Mouse (Mus musculus) kidney, adult 2 months (tissue): ENCODE data around the gene Acp1. TPM values are rescaled to one million over a fixed set of nuclear protein-coding genes. Genes with fewer than 3 reads are reported as not detected.

Experiments used
- DNase-seq: peaks from one replicate; pipeline ENCODE4 v3.0.0; 2021
- H3K27ac ChIP-seq: fragments of 200-500 bp; 2 replicates; pipeline ENCODE4 v1.5.1; 2012; ENCODE audit warnings: low read depth, low read length, control low read depth, inconsistent platforms; ENCODE audit not compliant: insufficient read depth
- H3K27me3 ChIP-seq: fragments of 200-500 bp; replicated peaks from 2 replicates; pipeline ENCODE4 v1.6.1; 2012; ENCODE audit warnings: mild to moderate bottlenecking, moderate library complexity, low read length, inconsistent platforms; ENCODE audit not compliant: control insufficient read depth, insufficient read depth
- H3K36me3 ChIP-seq: fragments of 200-500 bp; 2 replicates; pipeline ENCODE4 v1.6.1; 2012; ENCODE audit warnings: mild to moderate bottlenecking, moderate library complexity, low read length, inconsistent platforms; ENCODE audit not compliant: control insufficient read depth, insufficient read depth
- H3K4me1 ChIP-seq: fragments of 200-500 bp; 2 replicates; pipeline ENCODE4 v1.6.1; 2011; ENCODE audit warnings: low read length; ENCODE audit not compliant: control insufficient read depth, insufficient read depth
- H3K4me3 ChIP-seq: fragments of 200-500 bp; 2 replicates; pipeline ENCODE4 v1.5.1; 2011; ENCODE audit warnings: mild to moderate bottlenecking, low read depth, low read length, control low read depth; ENCODE audit not compliant: insufficient read depth
- CTCF ChIP-seq: fragments of 200-500 bp; conservative IDR thresholded peaks from 2 replicates; pipeline ENCODE4 v1.5.1; 2011; ENCODE audit warnings: low read depth, mild to moderate bottlenecking, control low read depth, low read length, moderate library complexity, mixed read lengths; ENCODE audit not compliant: insufficient read depth, insufficient read length
- POLR2A ChIP-seq: fragments of 200-500 bp; IDR thresholded peaks from one replicate; pipeline ENCODE4 v1.6.1; 2011; ENCODE audit warnings: low read depth, low read length, control low read depth
- WGBS: fragments of 180-500 bp; shearing (Covaris S2); methylation state at CpG from one replicate; pipeline ENCODE4 v1.1.7; 2018; 5-methylcytosine and 5-hydroxymethylcytosine counted together
- polyA plus RNA-seq: library from polyadenylated mRNA; depleted of rRNA; stranded (reverse); fragments of >200 nt; gene quantifications from 2 replicates; pipeline ENCODE4 v1.2.3, GENCODE M21; 2012

Acp1 gene
- polyA plus RNA-seq, 1 experiment = 12.2 TPM

DNA sequence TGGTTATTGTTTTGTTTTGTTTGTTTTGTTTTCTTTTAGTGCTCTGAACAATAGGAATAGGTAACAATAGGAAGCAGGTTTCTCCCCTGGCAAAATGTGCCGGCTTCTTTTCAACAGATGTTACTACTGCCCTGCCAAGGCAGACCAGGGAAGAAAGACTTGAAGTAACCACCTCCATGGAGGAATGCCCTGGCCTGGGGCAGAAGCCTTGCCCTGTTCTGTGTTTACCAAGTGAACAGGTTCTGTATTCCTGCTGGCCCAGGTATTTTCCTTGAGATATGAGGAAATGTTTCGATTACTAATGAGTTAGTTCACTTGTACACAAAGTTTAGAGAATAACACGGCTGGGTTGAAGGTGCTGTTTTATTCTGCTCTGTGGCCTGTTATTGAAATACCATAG, 1.5 kb upstream of the Acp1 start:
- 33% methylated on average over 3 of the region's 3 CpGs for WGBS
- Histone ChIP-seq H3K4me1 (peaks cover 10% of the 10 kb centered on the region; the same call in 1 of the 2 replicates), H3K36me3 (no peaks in the 10 kb centered on the region), H3K27ac (peak overlapping the region; percentile 95), H3K4me3 (peak overlapping the region; percentile 44), H3K27me3 (no peaks in the 10 kb centered on the region)
- TF ChIP-seq POLR2A = no peak
- no peak for TF ChIP-seq CTCF
- peak; percentile 52 for DNase-seq

- H3K4me1 ChIP-seq = peaks cover 10% of the 10 kb centered on the region; the same call in 1 of the 2 replicates
- H3K4me3 ChIP-seq = peak overlapping the region; percentile 94
- peak overlapping the region; percentile 95 for H3K27ac ChIP-seq
- H3K27me3 ChIP-seq = no peaks in the 10 kb centered on the region
- DNase-seq = peak; percentile 86
- WGBS = under 1% methylated on average over 19 of the region's 19 CpGs
- H3K36me3 ChIP-seq = no peaks in the 10 kb centered on the region
- TF ChIP-seq CTCF (no peak), POLR2A (peak; percentile 41)
Measured at GRCm38 (mm10) chr12:30912048-30912381, 626 bp upstream of the Acp1 start.

DNA sequence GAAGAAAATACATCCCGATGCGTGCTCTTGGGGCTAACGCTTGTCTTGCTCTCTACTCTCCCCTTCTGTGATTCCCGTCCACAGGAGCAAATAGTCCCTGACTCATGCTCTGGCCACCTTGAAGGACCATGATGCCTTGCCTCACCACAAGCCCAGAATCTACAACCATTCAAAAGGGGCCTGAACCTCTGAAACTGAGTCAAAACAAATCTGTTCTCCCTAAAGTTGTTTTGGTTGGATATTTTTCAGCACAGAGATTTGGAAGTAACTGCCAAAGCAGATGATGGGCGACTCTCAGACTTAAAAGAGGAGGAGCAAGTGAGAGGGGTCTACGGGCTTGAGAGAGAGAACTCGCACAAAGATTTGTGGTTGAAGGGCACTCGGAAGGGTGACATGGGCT, 529 bp downstream of the Acp1 start:
- Histone ChIP-seq H3K27me3 (no peaks in the 10 kb centered on the region), H3K36me3 (no peaks in the 10 kb centered on the region), H3K4me3 (peak overlapping the region; percentile 94), H3K27ac (peak overlapping the region; percentile 40; the same call in 1 of the 2 replicates), H3K4me1 (peaks cover 10% of the 10 kb centered on the region; the same call in 1 of the 2 replicates)
- 6% methylated on average over 8 of the region's 8 CpGs for WGBS
- DNase-seq = no peak
- no peak for TF ChIP-seq CTCF
- TF ChIP-seq POLR2A = no peak

DNA sequence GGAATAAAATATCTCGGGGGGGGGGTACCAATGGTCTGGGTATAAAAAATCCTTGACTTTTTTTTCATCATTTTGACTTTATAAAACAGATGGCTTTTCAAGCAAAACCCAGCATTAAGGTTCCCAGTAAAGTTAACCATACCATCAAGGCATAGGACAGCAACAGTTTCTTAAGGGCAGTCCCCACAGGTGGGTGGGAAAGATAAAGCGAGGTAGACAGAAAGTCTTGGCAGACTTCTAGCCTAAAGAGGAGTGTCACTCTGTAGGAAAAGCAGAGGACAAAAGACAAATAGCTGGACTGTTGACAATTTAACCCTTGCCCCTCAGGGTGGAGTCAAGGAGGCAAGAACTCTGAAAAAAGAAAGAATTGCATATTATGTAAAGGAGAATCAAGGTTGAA, 1.5 kb downstream of the Acp1 start:
- H3K27me3 ChIP-seq = no peaks in the 10 kb centered on the region
- no peak overlapping the region for H3K27ac ChIP-seq
- no peak overlapping the region for H3K4me3 ChIP-seq
- 73% methylated on average over 2 of the region's 2 CpGs for WGBS
- peaks cover 10% of the 10 kb centered on the region; the same call in 1 of the 2 replicates for H3K4me1 ChIP-seq
- peak; percentile 17 for DNase-seq
- H3K36me3 ChIP-seq = no peaks in the 10 kb centered on the region
- TF ChIP-seq POLR2A (no peak), CTCF (no peak)

- Histone ChIP-seq H3K27ac (no peak overlapping the region), H3K4me3 (no peak overlapping the region), H3K4me1 (peaks cover 9% of the 10 kb centered on the region; the same call in 1 of the 2 replicates), H3K27me3 (no peaks in the 10 kb centered on the region), H3K36me3 (peaks cover 3% of the 10 kb centered on the region; the same call in 1 of the 2 replicates)
- WGBS = 79% methylated on average over 1 of the region's 1 CpGs
- no peak for TF ChIP-seq POLR2A
- TF ChIP-seq CTCF = no peak
- no peak for DNase-seq
Measured at GRCm38 (mm10) chr12:30908658-30909057, 2.7 kb downstream of the Acp1 start.

- no peak for DNase-seq
- WGBS = 95% methylated on average over 4 of the region's 4 CpGs
- Histone ChIP-seq H3K36me3 (no peaks in the 10 kb centered on the region; the same call in 1 of the 2 replicates), H3K27ac (no peak overlapping the region), H3K4me1 (no peaks in the 10 kb centered on the region), H3K27me3 (no peaks in the 10 kb centered on the region), H3K4me3 (no peak overlapping the region)
- TF ChIP-seq CTCF (no peak), POLR2A (no peak)
Measured at GRCm38 (mm10) chr12:30897039-30897438, 14.3 kb downstream of the Acp1 start.

- TF ChIP-seq POLR2A = no peak
- TF ChIP-seq CTCF = no peak
- H3K36me3 ChIP-seq = no peaks in the 10 kb centered on the region
- DNase-seq = no peak
- no peaks in the 10 kb centered on the region for H3K27me3 ChIP-seq
- no peak overlapping the region for H3K27ac ChIP-seq
- 85% methylated on average over 7 of the region's 7 CpGs for WGBS
- H3K4me1 ChIP-seq = no peaks in the 10 kb centered on the region
- H3K4me3 ChIP-seq = no peak overlapping the region
Measured at GRCm38 (mm10) chr12:30891438-30891837, 20.0 kb downstream of the Acp1 start.
